Mouse (Mus musculus) forebrain, postnatal 0 days (tissue): Measurements from ENCODE around the gene Cpne4. TPM values are rescaled to one million over a fixed set of nuclear protein-coding genes. Genes with fewer than 3 reads are reported as not detected.

ENCODE experiments used
- ATAC-seq: fragments of 200-750 bp; cut with Nextera tagmentation; 2 replicates; pipeline ENCODE4 v1.8.0; 2017; ENCODE audit warnings: mild to moderate bottlenecking, moderate library complexity
- DNase-seq: peaks from one replicate; pipeline ENCODE4 v3.0.0-alpha.2; 2015
- H3K27ac ChIP-seq: fragments of 300-500 bp; sonication (generic); 2 replicates; pipeline ENCODE4 v1.5.1; 2014; ENCODE audit warnings: low read depth, mild to moderate bottlenecking, antibody characterized with exemption, low read length, moderate library complexity, mixed read lengths
- H3K27me3 ChIP-seq: fragments of 300-500 bp; sonication (generic); 2 replicates; pipeline ENCODE4 v1.6.1; 2014; ENCODE audit warnings: mild to moderate bottlenecking, low read length, mixed read lengths; ENCODE audit not compliant: insufficient read depth
- H3K36me3 ChIP-seq: fragments of 300-500 bp; sonication (generic); 2 replicates; pipeline ENCODE4 v1.6.1; 2014; ENCODE audit warnings: mild to moderate bottlenecking, moderate library complexity; ENCODE audit not compliant: insufficient read depth
- H3K4me1 ChIP-seq: fragments of 300-500 bp; sonication (generic); 2 replicates; pipeline ENCODE4 v1.6.1; 2014; ENCODE audit warnings: antibody characterized with exemption; ENCODE audit not compliant: insufficient read depth
- H3K4me2 ChIP-seq: fragments of 300-500 bp; sonication (generic); 2 replicates; pipeline ENCODE4 v1.6.1; 2014; ENCODE audit warnings: low read depth, mild to moderate bottlenecking, moderate library complexity
- H3K4me3 ChIP-seq: fragments of 300-500 bp; sonication (generic); 2 replicates; pipeline ENCODE4 v1.5.1; 2014; ENCODE audit warnings: low read depth, low read length, mixed read lengths
- H3K9ac ChIP-seq: fragments of 300-500 bp; sonication (generic); 2 replicates; pipeline ENCODE4 v1.6.1; 2014; ENCODE audit warnings: mild to moderate bottlenecking
- H3K9me3 ChIP-seq: fragments of 300-500 bp; sonication (generic); 2 replicates; pipeline ENCODE4 v1.6.1; 2016; ENCODE audit warnings: low read length
- CTCF ChIP-seq: sonication (generic); IDR thresholded peaks from 2 replicates; pipeline ENCODE4 v1.5.1; 2016; ENCODE audit warnings: antibody characterized with exemption, control low read depth, low read depth
- WGBS: fragments of 180-500 bp; shearing (Covaris S2); extraction: QIAGEN DNeasy Blood & Tissue Kit; methylation state at CpG from one replicate; pipeline ENCODE4 v1.1.7; 2014; 5-methylcytosine and 5-hydroxymethylcytosine counted together
- microRNA-seq, 2 experiments: library from miRNA; unstranded; fragments of <30 nt; microRNA quantifications; one replicate each; pipeline ENCODE4; 2016
- polyA plus RNA-seq: library from polyadenylated mRNA; unstranded; fragments of >200 nt; fragmentation: Nextera tagmentation; extraction: Ambion mirVana; gene quantifications from 2 replicates; pipeline ENCODE4 v1.2.1, GENCODE M21; 2015
- total RNA-seq: library from RNA; depleted of rRNA; stranded (reverse); fragments of >200 nt; gene quantifications from 2 replicates; pipeline ENCODE4 v1.2.3, GENCODE M21; 2014; rRNA removed

The Cpne4 gene
- total and polyA plus RNA-seq, 2 experiments from 2014 or later = 42.8 to 70.4 TPM

DNA sequence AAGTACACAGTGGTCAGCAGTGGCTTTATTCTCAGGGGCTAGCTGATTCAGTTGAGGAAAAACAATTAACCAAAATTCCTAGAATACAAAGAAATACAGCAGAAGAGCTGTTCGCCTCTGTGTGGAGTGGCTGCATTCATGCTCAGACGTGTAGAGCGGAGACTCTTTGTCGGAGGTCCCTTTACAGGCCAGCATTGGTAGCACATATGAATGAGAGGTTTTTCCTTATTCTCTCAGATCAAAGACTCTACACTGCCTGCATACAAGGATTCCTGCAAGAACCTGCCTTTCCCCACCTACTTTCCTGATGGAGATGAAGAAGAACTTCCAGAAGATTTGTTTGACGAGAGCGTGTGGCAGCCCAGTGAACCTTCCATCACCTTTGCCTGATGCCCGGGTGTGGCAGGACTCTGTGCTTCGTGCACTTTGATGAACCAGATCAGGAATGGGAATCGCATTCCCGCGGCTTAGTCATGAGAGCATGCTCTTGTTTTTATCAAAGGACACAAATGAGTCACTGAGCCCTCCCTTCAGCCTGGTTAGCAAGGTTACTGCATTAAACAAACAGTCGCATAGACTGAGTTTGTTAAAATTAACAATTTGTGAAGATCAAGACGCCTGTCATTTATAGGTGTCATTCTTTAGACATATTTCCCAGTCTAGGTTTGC is 529.8 kb downstream of the Cpne4 start:
- ATAC-seq (no peak), DNase-seq (no peak)
- Histone ChIP-seq H3K9me3 (no peaks in the 10 kb centered on the region), H3K36me3 (peaks cover 50% of the 10 kb centered on the region), H3K4me2 (no peak overlapping the region), H3K27me3 (no peaks in the 10 kb centered on the region), H3K9ac (no peak overlapping the region), H3K4me3 (no peak overlapping the region), H3K27ac (no peak overlapping the region), H3K4me1 (no peaks in the 10 kb centered on the region)
- TF ChIP-seq CTCF = no peak
- WGBS = 90% methylated on average over 13 of the region's 13 CpGs

DNA sequence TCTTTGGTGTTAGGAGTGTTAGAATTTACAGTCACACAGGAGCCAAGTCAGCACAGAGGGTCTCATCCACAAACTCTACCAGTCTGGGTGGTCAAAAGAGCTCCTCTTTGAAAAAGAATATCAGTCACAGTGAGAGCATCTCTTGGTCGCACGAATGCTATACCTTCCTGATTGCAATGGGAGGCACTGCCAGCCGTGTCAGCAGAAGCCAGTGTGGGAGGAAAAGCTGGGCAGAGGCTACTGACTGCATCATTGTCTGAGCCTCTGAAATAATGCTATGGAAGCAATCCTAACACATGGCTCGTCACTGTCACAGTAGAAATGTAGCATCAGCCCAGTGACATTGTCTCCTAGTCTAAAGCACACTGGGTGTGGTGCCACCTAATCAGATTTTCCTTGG is 531.4 kb downstream of the Cpne4 start:
- Histone ChIP-seq H3K9ac (no peak overlapping the region), H3K9me3 (no peaks in the 10 kb centered on the region), H3K4me2 (no peak overlapping the region), H3K36me3 (peaks cover 35% of the 10 kb centered on the region), H3K4me3 (no peak overlapping the region), H3K27ac (no peak overlapping the region), H3K27me3 (no peaks in the 10 kb centered on the region), H3K4me1 (no peaks in the 10 kb centered on the region)
- 88% methylated on average over 4 of the region's 4 CpGs for WGBS
- TF ChIP-seq CTCF = no peak
- no peak for ATAC-seq
- DNase-seq = no peak

DNA sequence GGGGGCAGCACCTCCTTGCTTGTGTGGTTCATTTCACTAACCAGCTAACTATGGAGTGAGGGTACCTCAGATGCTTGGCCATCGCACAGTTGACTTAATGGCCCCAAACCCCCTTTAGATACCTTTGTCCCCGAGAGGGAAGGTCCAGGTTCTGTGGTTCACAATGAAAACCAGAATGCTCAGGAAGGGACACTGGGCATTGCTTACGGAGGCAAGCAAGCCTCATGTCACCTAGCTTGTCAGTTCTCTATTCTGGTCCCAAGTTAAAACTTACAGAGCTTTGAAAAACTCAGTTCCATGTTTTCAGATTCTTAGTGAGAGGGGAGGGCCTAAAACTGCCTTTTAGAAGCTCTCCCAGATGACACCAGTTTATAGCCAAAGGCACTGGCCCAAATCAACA is 533.2 kb downstream of the Cpne4 start:
- H3K4me3 ChIP-seq = no peak overlapping the region
- ATAC-seq (no peak), DNase-seq (no peak)
- no peak overlapping the region for H3K9ac ChIP-seq
- no peaks in the 10 kb centered on the region for H3K9me3 ChIP-seq
- H3K27me3 ChIP-seq = no peaks in the 10 kb centered on the region
- no peaks in the 10 kb centered on the region for H3K4me1 ChIP-seq
- 90% methylated on average over 3 of the region's 3 CpGs for WGBS
- TF ChIP-seq CTCF = no peak
- H3K27ac ChIP-seq = no peak overlapping the region
- H3K36me3 ChIP-seq = peaks cover 21% of the 10 kb centered on the region
- H3K4me2 ChIP-seq = no peak overlapping the region

Small RNA genes within 50 kb of the gene (microRNA-seq; reads per million reads assigned to microRNA genes)
- 0 reads per million in 2 experiments for gene Gm23391

Other genes starting within 250 kb of the Cpne4 start
- 0.31 and 0.62 TPM in 2 replicates for gene Acpp, start 209.5 kb upstream of the Cpne4 start, total RNA-seq
- 0.24 and 0.42 TPM in 2 replicates for gene Acpp, start 209.5 kb upstream of the Cpne4 start, polyA plus RNA-seq